ENCODE assay signal across 27 mouse cellular contexts in the genomic region with DNA sequence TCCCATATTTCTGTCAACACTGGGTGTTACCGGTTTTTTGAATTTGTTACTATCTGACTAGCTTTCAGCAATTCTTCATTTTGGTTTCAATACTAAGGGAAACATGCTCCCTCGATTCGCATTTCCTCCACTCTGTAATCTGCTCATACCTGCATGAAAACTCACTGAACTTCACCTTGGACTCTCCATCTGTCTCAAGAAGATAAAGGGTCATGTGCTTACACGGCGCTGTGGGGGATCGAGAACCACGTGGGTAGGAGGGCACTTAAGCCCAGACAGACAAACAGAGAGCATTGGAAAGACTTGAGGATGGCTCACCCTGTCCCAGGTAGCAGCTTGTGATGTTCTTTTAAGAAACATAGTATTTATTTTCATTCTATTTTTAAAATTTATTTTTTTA. TPM values are rescaled to one million over a fixed set of nuclear protein-coding genes. Genes with fewer than 3 reads are reported as not detected.
DNase-seq lines count a peak whose midpoint lies in the region; ATAC-seq and TF ChIP-seq lines count a peak whose summit lies in the region.
"Had no signal": no experiment of that assay in that cellular context is flagged by ENCODE, and none has a peak within 500 bp of the region (broad histone marks: within the 10 kb centered on the region; RNA-seq: fewer than 3 reads in every experiment).

No protein-coding gene starts in this region.

- H3K4me1 ChIP-seq in heart, embryonic 12.5 days (replicated peaks), result 0 out of 2 replicates have a peak, but pooled peaks cover 6% of the 10 kb centered on the region
- no peaks in the 10 kb centered on the region for H3K4me1 ChIP-seq in heart, adult 2 months (ENCODE audit: control insufficient read depth, insufficient read depth, low read length)
- peaks cover 80% of the 10 kb centered on the region for H3K4me1 ChIP-seq in erythroblast, embryonic 14.5 days (ENCODE audit: control insufficient read depth)
- H3K4me1 ChIP-seq in liver, embryonic 14.5 days (replicated peaks; ENCODE audit: control insufficient read depth in 2 of 2, insufficient read depth in 2 of 2, low read length in 1 of 2), result peaks cover 21 to 41% of the 10 kb centered on the region in 2 experiments

- peak; percentile 34; the same call in 1 of the 2 replicates for ATAC-seq in heart, embryonic 12.5 days (ENCODE audit: insufficient number of reproducible peaks, low FRiP score)
- ATAC-seq in liver, embryonic 14.5 days (ENCODE audit: insufficient read depth), result peak; percentile 55
- ATAC-seq: forebrain, embryonic 14.5 days; hindbrain, postnatal 0 days; intestine, embryonic 16.5 days; Patski had no signal

- no peaks in the 10 kb centered on the region for H3K79me2 ChIP-seq in heart, adult 2 months (replicated peaks; ENCODE audit: control insufficient read depth, insufficient read depth, low read length)

- H3K27me3 ChIP-seq in heart, embryonic 12.5 days (replicated peaks), result no peaks in the 10 kb centered on the region
- no peaks in the 10 kb centered on the region for H3K27me3 ChIP-seq in heart, adult 2 months (ENCODE audit: control insufficient read depth, insufficient read depth, low read length)
- peaks cover 10% of the 10 kb centered on the region for H3K27me3 ChIP-seq in erythroblast, embryonic 14.5 days (ENCODE audit: control insufficient read depth)
- peaks cover 2% of the 10 kb centered on the region; the same call in 1 of the 2 replicates for H3K27me3 ChIP-seq in liver, embryonic 14.5 days (ENCODE audit: control insufficient read depth, insufficient read depth, low read length)
- H3K27me3 ChIP-seq: limb, embryonic 15.5 days; Patski had no signal

- H3K4me2 ChIP-seq in heart, embryonic 12.5 days, result no peak overlapping the region
- H3K4me2 ChIP-seq in liver, embryonic 14.5 days (ENCODE audit: low read depth), result peak overlapping the region; percentile 50
- H3K4me2 ChIP-seq: limb, embryonic 15.5 days had no signal

- 74% methylated on average over 7 of the region's 7 CpGs for WGBS in heart, embryonic 12.5 days
- 82% methylated on average over 7 of the region's 7 CpGs for WGBS in heart, adult 2 months
- 17% methylated on average over 7 of the region's 7 CpGs for WGBS in liver, embryonic 14.5 days (ENCODE audit: insufficient replicate concordance)

- H3K9ac ChIP-seq in heart, embryonic 12.5 days, result no peak overlapping the region
- no peak overlapping the region for H3K9ac ChIP-seq in heart, adult 2 months (ENCODE audit: low read depth, low read length)
- H3K9ac ChIP-seq in liver, embryonic 14.5 days (replicated peaks), result no peak overlapping the region; the same call in 1 of the 2 replicates
- H3K9ac ChIP-seq: limb, embryonic 15.5 days had no signal

- TF ChIP-seq EP300 in heart, adult 2 months (IDR thresholded peaks at IDR 0.05; ENCODE audit: insufficient read depth, low read depth, low read length), result no peak
- peak; percentile 88 for TF ChIP-seq EP300 in liver, embryonic 14.5 days (IDR thresholded peaks at IDR 0.05; ENCODE audit: low read depth)

- intact Hi-C loops in heart, adult 2 months (cut with DNase I), result loop anchor here (10.0 kb wide), 2 partner anchors 164 to 834 kb away; no protein-coding TSS in a partner anchor
- intact Hi-C loops in left cerebral cortex, postnatal 25 days (cut with DNase I), result loop anchor here (5.0 kb wide), 1 partner anchor 76 kb away; no protein-coding TSS in a partner anchor

- no peak for TF ChIP-seq CTCF in heart, adult 2 months (IDR thresholded peaks at IDR 0.05)
- TF ChIP-seq CTCF in liver, embryonic 14.5 days (IDR thresholded peaks at IDR 0.05; ENCODE audit: low read depth), result no peak

- no peak for TF ChIP-seq POLR2A in heart, adult 2 months (IDR thresholded peaks at IDR 0.05; ENCODE audit: insufficient read depth, low read depth, low read length)

- no peak overlapping the region for H3K27ac ChIP-seq in heart, embryonic 12.5 days (ENCODE audit: poor library complexity, severe bottlenecking)
- no peak overlapping the region for H3K27ac ChIP-seq in heart, adult 2 months
- H3K27ac ChIP-seq in liver, embryonic 14.5 days, result peak overlapping the region; percentile 82
- H3K27ac ChIP-seq: gastrocnemius, adult 2 months; hindbrain, embryonic 10.5 days; hindbrain, postnatal 0 days; limb, embryonic 15.5 days; midbrain, embryonic 10.5 days had no signal

- no peak overlapping the region for H3K4me3 ChIP-seq in heart, embryonic 12.5 days
- no peak overlapping the region for H3K4me3 ChIP-seq in heart, adult 2 months
- H3K4me3 ChIP-seq in erythroblast, embryonic 14.5 days (replicated peaks), result peak overlapping the region; percentile 37
- no peak overlapping the region for H3K4me3 ChIP-seq in liver, embryonic 14.5 days (ENCODE audit: insufficient read depth in 1 of 2, low read depth in 2 of 2, low read length in 2 of 2)
- H3K4me3 ChIP-seq: gastrocnemius, adult 2 months; hindbrain, embryonic 10.5 days; limb, embryonic 15.5 days; midbrain, embryonic 10.5 days had no signal

- H3K9me3 ChIP-seq in heart, embryonic 12.5 days (replicated peaks), result no peaks in the 10 kb centered on the region
- H3K9me3 ChIP-seq in erythroblast, embryonic 14.5 days (ENCODE audit: control insufficient read depth, low read length), result no peaks in the 10 kb centered on the region
- no peaks in the 10 kb centered on the region for H3K9me3 ChIP-seq in liver, embryonic 14.5 days (ENCODE audit: control insufficient read depth, low read length)
- H3K9me3 ChIP-seq: hindbrain, embryonic 10.5 days; limb, embryonic 15.5 days; midbrain, embryonic 10.5 days had no signal

- no peaks in the 10 kb centered on the region for H3K36me3 ChIP-seq in heart, embryonic 12.5 days
- H3K36me3 ChIP-seq in heart, adult 2 months (ENCODE audit: control insufficient read depth, insufficient read depth, low read length), result no peaks in the 10 kb centered on the region
- H3K36me3 ChIP-seq in erythroblast, embryonic 14.5 days (ENCODE audit: control insufficient read depth), result no peaks in the 10 kb centered on the region
- H3K36me3 ChIP-seq in liver, embryonic 14.5 days (replicated peaks; ENCODE audit: control insufficient read depth, insufficient read depth, low read depth), result no peaks in the 10 kb centered on the region
- H3K36me3 ChIP-seq: hindbrain, embryonic 10.5 days; limb, embryonic 15.5 days; midbrain, embryonic 10.5 days had no signal

- DNase-seq in heart, adult 2 months, result no peak
- DNase-seq in liver, embryonic 14.5 days (ENCODE audit: low read depth in 3 of 3, low spot score in 3 of 3), result peak; percentile 76 to 85 (median 82)
- no peak for DNase-seq in cerebellum, adult 11 months
- no peak for DNase-seq in left cerebral cortex, postnatal 25 days (ENCODE audit: low spot score in 2 of 2)
- DNase-seq in kidney, postnatal 36 days, result no peak
- DNase-seq in retina, postnatal 1 day, result no peak
- DNase-seq: adrenal gland, adult 8-10 months; cerebellum, adult 9-11 months; gastrocnemius, adult 2 months; kidney, postnatal 4 days; layer of hippocampus, adult 9-11 months; left cerebral cortex, postnatal 4 days; lung, postnatal 4 days; right cerebral cortex, adult 18-20 months; right cerebral cortex, postnatal 4 days; thymus, adult 18-20 months; thymus, postnatal 4 days had no signal

RNA-seq across cellular contexts. Expression of a gene that starts 10.7 kb away (rescaled TPM):
- 0.23 TPM in 1 of 2 replicates, not detected in the other for polyA plus RNA-seq in heart, embryonic 12.5 days (2016; fragmentation: Nextera tagmentation; extraction: Ambion mirVana)
- under 1 TPM; 0.25 to 0.29 TPM for total RNA-seq in heart, adult 2 months (2021)
- polyA plus RNA-seq in heart, adult 2 months (2012; rRNA removed), result 1.2 and 1.4 TPM in 2 replicates
- 0.12 TPM in 1 of 2 replicates, not detected in the other for polyA plus RNA-seq in erythroblast, embryonic 14.5 days (2012)
- 14.2 and 19.6 TPM in 2 replicates for polyA plus RNA-seq in liver, embryonic 14.5 days (2012; rRNA removed)
- 30.5 and 33.3 TPM in 2 replicates for polyA plus RNA-seq in liver, embryonic 14.5 days (2014; fragmentation: Nextera tagmentation; extraction: Ambion mirVana)
- not detected for total RNA-seq in left cerebral cortex, postnatal 25 days (2021)
- total RNA-seq: gastrocnemius, adult 2 months; midbrain, postnatal 0 days had no signal
- polyA plus RNA-seq: Patski had no signal

Comparison
In these comparisons a context has a peak if more than half of its experiments do, and no peak if none do; other contexts are left out.
1. DNase-seq: peak in liver, embryonic 14.5 days (3 of 3); none in heart, adult 2 months (0 of 2), cerebellum, adult 11 months (single experiment), left cerebral cortex, postnatal 25 days (0 of 2), kidney, postnatal 36 days (0 of 2) and retina, postnatal 1 day (single experiment).